Mouse (Mus musculus) lung, embryonic 16.5 days (tissue): ENCODE results near the gene Srsf7. TPM values are rescaled to one million over a fixed set of nuclear protein-coding genes. Genes with fewer than 3 reads are reported as not detected.
"Not testable (repeated sequence)": the region's sequence is repeated elsewhere in the genome, so short reads cannot be mapped to it uniquely, and the experiment has no call there.

Experiments used
- ATAC-seq: fragments of 200-750 bp; cut with Nextera tagmentation; 2 replicates; pipeline ENCODE4 v1.8.0; 2017; ENCODE audit warnings: low read depth, mild to moderate bottlenecking, moderate library complexity
- H3K27ac ChIP-seq: fragments of 300-500 bp; sonication (generic); 2 replicates; pipeline ENCODE4 v1.5.1; 2014; ENCODE audit warnings: mild to moderate bottlenecking, control low read depth, low read length
- H3K27me3 ChIP-seq: fragments of 300-500 bp; sonication (generic); 2 replicates; pipeline ENCODE4 v1.6.1; 2014; ENCODE audit warnings: low read depth, low read length, mixed read lengths; ENCODE audit not compliant: control insufficient read depth, insufficient read depth
- H3K36me3 ChIP-seq: fragments of 300-500 bp; sonication (generic); 2 replicates; pipeline ENCODE4 v1.6.1; 2014; ENCODE audit warnings: low read length; ENCODE audit not compliant: control insufficient read depth, insufficient read depth
- H3K4me1 ChIP-seq: fragments of 300-500 bp; sonication (generic); replicated peaks from 2 replicates; pipeline ENCODE4 v1.6.1; 2014; ENCODE audit warnings: low read length, mixed read lengths; ENCODE audit not compliant: control insufficient read depth, insufficient read depth
- H3K4me2 ChIP-seq: fragments of 300-500 bp; sonication (generic); 2 replicates; pipeline ENCODE4 v1.6.1; 2014; ENCODE audit warnings: low read depth, low read length, control low read depth
- H3K4me3 ChIP-seq: fragments of 300-500 bp; sonication (generic); 2 replicates; pipeline ENCODE4 v1.5.1; 2014; ENCODE audit warnings: mild to moderate bottlenecking, low read length, control low read depth
- H3K9ac ChIP-seq: fragments of 300-500 bp; sonication (generic); 2 replicates; pipeline ENCODE4 v1.6.1; 2014; ENCODE audit warnings: low read length, control low read depth
- H3K9me3 ChIP-seq: fragments of 300-500 bp; sonication (generic); 2 replicates; pipeline ENCODE4 v1.6.1; 2016; ENCODE audit warnings: low read length; ENCODE audit not compliant: control insufficient read depth
- WGBS: fragments of 180-500 bp; shearing (Covaris S2); extraction: QIAGEN DNeasy Blood & Tissue Kit; methylation state at CpG from one replicate; pipeline ENCODE4 v1.1.7; 2014; 5-methylcytosine and 5-hydroxymethylcytosine counted together
- polyA plus RNA-seq: library from polyadenylated mRNA; unstranded; fragments of >200 nt; fragmentation: Nextera tagmentation; extraction: Ambion mirVana; gene quantifications from 2 replicates; pipeline ENCODE4 v1.2.1, GENCODE M21; 2015

Gene Srsf7
- polyA plus RNA-seq, 1 experiment from 2014 or later: 582 TPM

DNA sequence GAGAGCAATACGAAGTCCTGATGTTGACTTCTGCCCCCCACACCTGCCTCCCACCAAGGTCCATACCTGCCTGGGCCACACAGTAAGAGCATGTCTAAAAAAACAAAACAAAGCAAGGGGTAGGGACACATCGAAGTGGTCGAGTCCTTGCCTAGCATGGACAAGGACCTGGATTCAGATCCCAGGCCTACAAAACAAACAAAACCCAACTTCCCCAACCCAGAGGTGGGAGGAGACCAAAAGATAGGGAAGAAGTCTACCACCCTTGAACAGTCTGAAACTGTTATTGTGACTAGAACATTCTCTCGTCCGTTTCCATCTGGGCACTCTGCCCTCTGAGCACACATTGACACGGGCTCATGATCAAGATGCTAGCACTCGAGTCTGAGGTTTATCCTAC lies 27.3 kb upstream of the Srsf7 start:
- Histone ChIP-seq H3K4me2 (no peak overlapping the region), H3K27me3 (no peaks in the 10 kb centered on the region), H3K4me3 (no peak overlapping the region), H3K4me1 (peaks cover 1% of the 10 kb centered on the region; the same call in 1 of the 2 replicates), H3K27ac (no peak overlapping the region), H3K9ac (no peak overlapping the region), H3K36me3 (peaks cover 8% of the 10 kb centered on the region), H3K9me3 (no peaks in the 10 kb centered on the region)
- ATAC-seq: no peak
- 63% methylated on average over 7 of the region's 7 CpGs for WGBS

DNA sequence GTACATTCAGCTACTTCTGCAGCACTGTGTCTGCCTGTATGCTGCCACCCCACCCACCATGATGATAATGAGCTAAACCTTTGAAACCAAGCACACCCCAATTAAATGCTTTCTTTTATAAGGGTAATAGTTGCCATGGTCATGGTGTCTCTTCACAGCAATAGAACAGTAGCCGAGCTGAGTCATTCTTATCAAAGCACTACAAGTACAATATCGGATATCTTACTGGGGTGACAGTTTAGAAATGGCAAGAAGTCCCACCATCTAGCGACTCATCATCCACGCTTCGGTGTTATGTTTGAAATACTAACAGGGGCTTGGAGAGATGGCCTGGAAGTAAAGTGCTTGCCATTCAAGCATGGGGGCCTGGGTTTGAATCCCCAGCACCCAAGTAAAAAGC lies 26.7 kb upstream of the Srsf7 start:
- Histone ChIP-seq H3K9me3 (no peaks in the 10 kb centered on the region), H3K27ac (no peak overlapping the region), H3K27me3 (no peaks in the 10 kb centered on the region), H3K36me3 (peaks cover 8% of the 10 kb centered on the region), H3K4me1 (peaks cover 4% of the 10 kb centered on the region; the same call in 1 of the 2 replicates), H3K9ac (no peak overlapping the region), H3K4me2 (no peak overlapping the region), H3K4me3 (no peak overlapping the region)
- 86% methylated on average over 5 of the region's 5 CpGs for WGBS
- no peak for ATAC-seq

DNA sequence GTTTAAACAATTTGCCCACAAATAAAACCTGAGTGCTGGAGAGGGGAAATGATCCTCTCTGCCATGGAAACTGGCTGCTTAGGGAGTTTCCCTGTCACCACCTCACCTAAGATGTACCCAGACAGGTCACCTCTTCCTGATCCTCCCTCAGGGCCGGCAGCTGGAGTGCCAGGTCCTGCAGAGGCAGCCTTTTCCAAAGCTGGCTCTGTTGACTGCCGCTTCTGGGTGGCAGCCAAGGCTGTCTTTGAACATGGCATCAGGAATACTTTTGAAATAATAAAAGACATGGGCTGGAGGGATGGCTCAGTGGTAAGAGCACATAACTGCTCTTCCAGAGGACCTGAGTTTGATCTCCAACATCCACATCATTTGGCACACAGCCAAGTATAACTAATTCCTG lies 22.3 kb upstream of the Srsf7 start:
- H3K27me3 ChIP-seq: no peaks in the 10 kb centered on the region
- 70% methylated on average over 2 of the region's 2 CpGs for WGBS
- H3K27ac ChIP-seq: 0 out of 2 replicates have a peak overlapping the region, but pooled peaks have one; percentile 12
- H3K4me3 ChIP-seq: no peak overlapping the region
- ATAC-seq: no peak
- no peak overlapping the region for H3K4me2 ChIP-seq
- no peak overlapping the region for H3K9ac ChIP-seq
- no peaks in the 10 kb centered on the region; the same call in 1 of the 2 replicates for H3K36me3 ChIP-seq
- no peaks in the 10 kb centered on the region for H3K9me3 ChIP-seq
- H3K4me1 ChIP-seq: peaks cover 8% of the 10 kb centered on the region; the same call in 1 of the 2 replicates

DNA sequence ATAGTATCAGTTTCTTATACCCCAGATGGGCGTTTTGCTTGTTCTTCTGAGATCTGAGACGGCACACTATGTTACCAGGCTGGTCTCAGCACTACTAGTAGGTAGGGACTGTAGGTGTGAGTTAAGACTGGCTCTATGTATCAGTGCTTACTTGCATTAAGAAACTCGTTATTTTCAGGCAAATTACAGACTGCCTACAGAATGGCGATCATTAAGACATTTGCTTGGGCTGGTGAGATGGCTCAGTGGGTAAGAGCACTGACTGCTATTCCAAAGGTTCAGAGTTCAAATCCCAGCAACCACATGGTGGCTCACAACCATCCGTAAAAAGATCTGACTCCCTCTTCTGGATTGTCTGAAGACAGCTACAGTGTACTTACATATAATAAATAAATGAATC lies 18.0 kb upstream of the Srsf7 start:
- H3K4me1 ChIP-seq, H3K27ac ChIP-seq, ATAC-seq, H3K27me3 ChIP-seq, H3K9me3 ChIP-seq, H3K36me3 ChIP-seq: not testable (repeated sequence)
- WGBS: 38% methylated on average over 4 of the region's 5 CpGs
- H3K4me2 ChIP-seq: peak overlapping the region; percentile 71
- peak overlapping the region; percentile 78 for H3K9ac ChIP-seq
- H3K4me3 ChIP-seq: peak overlapping the region; percentile 54

DNA sequence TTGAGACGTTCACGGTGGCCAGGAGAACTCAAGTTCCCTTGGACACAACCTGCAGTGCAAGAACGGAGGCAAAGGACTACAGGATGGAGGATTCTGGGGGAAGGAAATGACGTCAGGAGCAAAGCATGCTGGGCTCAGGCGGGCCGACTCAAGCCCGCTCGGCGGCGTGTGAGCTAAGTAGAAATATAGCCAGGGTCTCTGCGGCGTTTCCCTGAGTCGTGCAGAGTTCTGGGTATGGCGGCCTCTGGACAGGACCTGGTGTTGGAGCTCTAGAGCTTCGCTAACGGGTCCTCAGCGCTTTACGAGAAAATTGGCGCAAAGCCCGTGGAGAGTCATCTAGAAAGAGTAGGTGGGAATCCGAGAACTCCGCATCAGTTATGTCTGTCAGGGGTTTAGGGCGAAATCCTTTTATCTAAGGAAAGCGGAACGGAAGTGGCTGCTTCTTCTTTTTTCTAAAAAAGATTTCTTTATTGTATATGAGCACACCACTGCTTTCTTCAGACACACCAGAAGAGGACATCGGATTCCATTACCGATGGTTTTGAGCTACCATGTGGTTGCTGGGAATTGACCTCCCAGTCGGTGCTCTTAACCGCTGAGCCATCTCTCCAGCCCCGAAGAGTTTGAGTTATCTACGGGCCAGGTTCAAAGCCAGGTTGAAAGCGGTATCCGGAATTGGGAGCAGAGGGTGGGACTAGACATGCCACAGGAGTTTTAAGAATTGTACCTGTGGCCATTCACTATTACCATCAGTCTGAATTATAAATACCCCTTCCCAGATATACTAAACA lies 17.4 kb upstream of the Srsf7 start, which contains the start of gene Gemin6:
Gemin6 (plus strand) TSS at position 116 of the 791 bp plus-strand sequence.
- Histone ChIP-seq H3K9ac (peak within 1 kb of the TSS; percentile 78), H3K4me1 (peaks cover 8% of the 10 kb centered on the region; the same call in 1 of the 2 replicates), H3K4me2 (peak within 1 kb of the TSS; percentile 71), H3K36me3 (no peaks in the 10 kb centered on the region; the same call in 1 of the 2 replicates), H3K4me3 (peak within 1 kb of the TSS; percentile 54), H3K9me3 (no peaks in the 10 kb centered on the region), H3K27me3 (no peaks in the 10 kb centered on the region), H3K27ac (peak within 1 kb of the TSS; percentile 89)
- peak; percentile 98 for ATAC-seq
- under 1% methylated on average over 33 of the region's 33 CpGs for WGBS

DNA sequence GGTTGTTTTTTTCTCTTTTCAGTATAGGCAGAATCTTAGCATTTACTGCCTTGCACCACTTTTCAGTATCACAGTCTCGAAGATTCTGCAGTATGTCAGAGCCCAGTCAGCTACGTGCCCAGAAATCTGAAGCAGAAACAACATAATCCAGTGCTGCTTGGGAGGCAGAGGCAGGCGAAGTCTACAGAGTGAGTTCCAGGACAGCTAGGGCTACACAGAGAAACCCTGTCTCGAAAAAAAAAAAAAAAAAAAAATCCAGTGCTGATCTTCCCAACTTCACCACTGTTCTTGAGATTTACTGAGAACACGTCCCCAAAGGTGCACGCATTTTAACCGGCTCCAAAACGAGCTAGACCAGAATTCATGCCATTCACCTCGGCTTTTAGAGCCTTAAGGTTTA lies 16.7 kb upstream of the Srsf7 start:
- no peaks in the 10 kb centered on the region for H3K27me3 ChIP-seq
- 9% methylated on average over 9 of the region's 9 CpGs for WGBS

DNA sequence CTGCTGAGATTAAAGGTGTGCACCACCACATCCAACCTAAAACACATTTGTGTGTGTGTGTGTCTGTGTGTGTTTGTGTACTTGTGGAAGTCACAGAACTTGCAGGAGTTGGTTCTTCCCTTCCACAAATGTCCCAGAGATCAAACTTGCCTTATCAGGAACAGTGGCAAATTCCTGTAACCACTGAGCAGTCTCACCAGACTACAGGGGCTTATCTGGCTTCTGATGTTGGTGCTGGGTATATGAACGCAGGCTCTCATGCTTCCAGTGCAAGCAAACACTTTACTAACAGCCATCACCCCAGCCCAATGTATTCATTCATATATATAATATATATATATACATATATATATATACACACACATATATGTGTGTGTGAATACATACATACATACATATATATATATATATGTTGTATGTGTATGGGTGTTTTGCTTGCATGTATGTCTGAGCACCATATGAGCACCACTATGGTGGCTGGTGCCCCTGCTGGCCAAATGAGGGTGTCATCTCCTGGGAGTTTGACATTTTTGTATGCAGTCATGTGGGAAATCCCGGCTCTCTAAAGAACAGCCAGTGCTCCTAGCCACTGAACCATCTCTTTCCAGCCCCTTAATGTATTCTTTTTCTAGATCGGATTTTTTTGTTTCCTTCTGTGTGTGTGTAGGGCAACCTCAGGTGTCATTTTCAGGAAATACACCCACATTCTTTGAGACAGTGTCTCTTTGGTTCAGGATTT lies 15.0 kb upstream of the Srsf7 start:
- no peak overlapping the region for H3K27ac ChIP-seq
- H3K4me1 ChIP-seq: peaks cover 4% of the 10 kb centered on the region; the same call in 1 of the 2 replicates
- H3K27me3 ChIP-seq: no peaks in the 10 kb centered on the region
- no peaks in the 10 kb centered on the region for H3K9me3 ChIP-seq
- no peak overlapping the region for H3K9ac ChIP-seq
- ATAC-seq: no peak
- no peaks in the 10 kb centered on the region for H3K36me3 ChIP-seq
- H3K4me2 ChIP-seq: no peak overlapping the region
- WGBS: 69% methylated on average over 3 of the region's 3 CpGs
- no peak overlapping the region for H3K4me3 ChIP-seq

More for the DNA sequence above, 16.7 kb upstream of the Srsf7 start:
- peak overlapping the region; percentile 54 for H3K4me3 ChIP-seq
- ATAC-seq: peak; percentile 36; the same call in 1 of the 2 replicates
- H3K36me3 ChIP-seq: no peaks in the 10 kb centered on the region
- peak overlapping the region; percentile 78 for H3K9ac ChIP-seq
- H3K4me1 ChIP-seq: peaks cover 4% of the 10 kb centered on the region; the same call in 1 of the 2 replicates
- no peaks in the 10 kb centered on the region for H3K9me3 ChIP-seq
- peak overlapping the region; percentile 89 for H3K27ac ChIP-seq
- H3K4me2 ChIP-seq: peak overlapping the region; percentile 71

DNA sequence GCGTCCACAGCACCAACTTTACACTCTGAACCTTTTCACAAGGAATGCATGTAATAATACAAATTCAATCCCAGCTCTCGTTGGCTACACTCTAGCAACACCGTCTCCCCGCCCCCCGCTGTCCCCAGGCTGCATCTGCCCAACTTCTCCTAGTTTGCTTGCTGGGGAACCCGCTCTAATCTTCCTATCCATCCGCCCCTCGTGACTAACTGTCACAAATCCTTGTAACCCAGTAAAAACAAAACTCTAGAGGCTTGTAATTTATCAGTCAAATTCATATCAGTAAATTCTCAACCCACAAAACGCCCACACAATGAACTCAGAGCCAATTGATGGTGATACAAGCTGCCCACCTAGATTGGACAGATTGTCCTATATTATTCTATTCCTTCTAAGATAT lies 14.1 kb upstream of the Srsf7 start:
- 59% methylated on average over 9 of the region's 9 CpGs for WGBS
- Histone ChIP-seq H3K4me1 (peaks cover 4% of the 10 kb centered on the region; the same call in 1 of the 2 replicates), H3K27me3 (no peaks in the 10 kb centered on the region), H3K4me3 (no peak overlapping the region), H3K9me3 (no peaks in the 10 kb centered on the region), H3K36me3 (no peaks in the 10 kb centered on the region), H3K27ac (no peak overlapping the region), H3K4me2 (no peak overlapping the region), H3K9ac (no peak overlapping the region)
- ATAC-seq: no peak

DNA sequence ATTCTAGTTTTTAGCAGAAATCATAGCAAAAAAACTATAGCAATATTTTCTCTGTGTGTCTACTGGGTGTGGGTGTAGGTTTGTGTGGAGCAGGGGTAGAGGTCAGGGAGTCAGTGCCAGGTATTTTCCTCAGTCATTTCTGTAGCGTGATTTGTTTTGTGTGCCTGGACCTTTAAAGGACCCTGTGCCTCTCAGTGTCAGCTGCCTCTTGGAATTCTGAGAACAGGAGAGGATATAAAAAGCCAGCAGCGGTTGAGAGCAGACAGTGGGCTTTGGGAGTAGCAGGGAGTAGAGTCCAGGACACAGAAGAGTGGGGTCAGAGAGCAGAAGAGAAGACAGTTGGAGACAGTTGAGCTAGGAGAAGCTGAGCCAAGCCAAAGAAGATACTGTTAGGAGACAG lies 13.0 kb upstream of the Srsf7 start:
- WGBS: 70% methylated on average over 2 of the region's 2 CpGs
- H3K4me1 ChIP-seq: peaks cover 4% of the 10 kb centered on the region; the same call in 1 of the 2 replicates
- H3K27ac ChIP-seq: no peak overlapping the region
- ATAC-seq: no peak
- no peak overlapping the region for H3K4me3 ChIP-seq
- H3K4me2 ChIP-seq: no peak overlapping the region
- H3K9ac ChIP-seq: no peak overlapping the region
- H3K9me3 ChIP-seq: no peaks in the 10 kb centered on the region
- H3K36me3 ChIP-seq: no peaks in the 10 kb centered on the region
- H3K27me3 ChIP-seq: no peaks in the 10 kb centered on the region
